Mouse (Mus musculus) midbrain, embryonic 14.5 days (tissue): ENCODE data around the gene Nipal3. TPM values are rescaled to one million over a fixed set of nuclear protein-coding genes. Genes with fewer than 3 reads are reported as not detected.
A peak's percentile ranks its signal among the peaks of the same experiment; 100 is the strongest.

Experiments
- ATAC-seq: fragments of 200-750 bp; cut with Nextera tagmentation; 2 replicates; pipeline ENCODE4 v1.8.0; 2017; ENCODE audit warnings: moderate number of reproducible peaks, moderate library complexity; ENCODE audit not compliant: low FRiP score, low TSS enrichment
- DNase-seq: peaks from one replicate; pipeline ENCODE4 v3.0.0-alpha.2; 2015
- H3K27ac ChIP-seq: fragments of 300-500 bp; sonication (generic); replicated peaks from 2 replicates; pipeline ENCODE4 v1.5.1; 2014; ENCODE audit warnings: mild to moderate bottlenecking, low read depth, low read length, moderate library complexity
- H3K27me3 ChIP-seq: fragments of 300-500 bp; sonication (generic); 2 replicates; pipeline ENCODE4 v1.6.1; 2014; ENCODE audit warnings: low read length, control low read depth, mixed read lengths; ENCODE audit not compliant: control insufficient read depth, insufficient read depth
- H3K36me3 ChIP-seq: fragments of 300-500 bp; sonication (generic); 2 replicates; pipeline ENCODE4 v1.6.1; 2014; ENCODE audit warnings: low read length, control low read depth; ENCODE audit not compliant: control insufficient read depth, insufficient read depth
- H3K4me1 ChIP-seq: fragments of 300-500 bp; sonication (generic); 2 replicates; pipeline ENCODE4 v1.6.1; 2014; ENCODE audit warnings: mild to moderate bottlenecking, antibody characterized with exemption, low read length, control low read depth; ENCODE audit not compliant: control insufficient read depth, insufficient read depth
- H3K4me2 ChIP-seq: fragments of 300-500 bp; sonication (generic); 2 replicates; pipeline ENCODE4 v1.6.1; 2014; ENCODE audit warnings: mild to moderate bottlenecking, low read length, moderate library complexity
- H3K4me3 ChIP-seq: fragments of 300-500 bp; sonication (generic); replicated peaks from 2 replicates; pipeline ENCODE4 v1.5.1; 2014; ENCODE audit warnings: low read depth, low read length
- H3K9ac ChIP-seq: fragments of 300-500 bp; sonication (generic); replicated peaks from 2 replicates; pipeline ENCODE4 v1.6.1; 2014; ENCODE audit warnings: mild to moderate bottlenecking, low read length, moderate library complexity
- H3K9me3 ChIP-seq: fragments of 300-500 bp; sonication (generic); 2 replicates; pipeline ENCODE4 v1.6.1; 2016; ENCODE audit warnings: low read length, control low read depth, mixed read lengths; ENCODE audit not compliant: control insufficient read depth
- WGBS: fragments of 180-500 bp; shearing (Covaris S2); extraction: QIAGEN DNeasy Blood & Tissue Kit; methylation state at CpG from one replicate; pipeline ENCODE4 v1.1.7; 2014; 5-methylcytosine and 5-hydroxymethylcytosine counted together
- polyA plus RNA-seq: library from polyadenylated mRNA; unstranded; fragments of >200 nt; fragmentation: Nextera tagmentation; extraction: Ambion mirVana; gene quantifications from 2 replicates; pipeline ENCODE4 v1.2.1, GENCODE M21; 2014

Gene Nipal3
- polyA plus RNA-seq, 1 experiment from 2014 or later = 7.7 TPM

GRCm38 (mm10) chr4:135513865-135514264 is 19.0 kb upstream of the Nipal3 start:
- Histone ChIP-seq H3K27me3 (no peaks in the 10 kb centered on the region), H3K4me1 (no peaks in the 10 kb centered on the region), H3K9me3 (no peaks in the 10 kb centered on the region), H3K27ac (no peak overlapping the region), H3K4me3 (no peak overlapping the region), H3K9ac (no peak overlapping the region), H3K4me2 (no peak overlapping the region), H3K36me3 (no peaks in the 10 kb centered on the region)
- 74% methylated on average over 7 of the region's 7 CpGs for WGBS
- ATAC-seq (no peak), DNase-seq (no peak)

- Histone ChIP-seq H3K9ac (no peak overlapping the region), H3K4me3 (no peak overlapping the region), H3K9me3 (no peaks in the 10 kb centered on the region), H3K4me2 (no peak overlapping the region), H3K36me3 (no peaks in the 10 kb centered on the region), H3K27me3 (no peaks in the 10 kb centered on the region), H3K27ac (no peak overlapping the region), H3K4me1 (no peaks in the 10 kb centered on the region)
- no peak for DNase-seq
- ATAC-seq = no peak
- WGBS = 62% methylated on average over 12 of the region's 12 CpGs
Observed at GRCm38 (mm10) chr4:135509515-135509914, 14.7 kb upstream of the Nipal3 start.

- ATAC-seq = no peak; the same call in 1 of the 2 replicates
- Histone ChIP-seq H3K4me1 (no peaks in the 10 kb centered on the region), H3K27ac (no peak overlapping the region), H3K9me3 (no peaks in the 10 kb centered on the region), H3K27me3 (no peaks in the 10 kb centered on the region), H3K9ac (no peak overlapping the region), H3K4me2 (peak overlapping the region; percentile 45), H3K36me3 (no peaks in the 10 kb centered on the region), H3K4me3 (no peak overlapping the region)
- peak; percentile 95 for DNase-seq
- 12% methylated on average over 13 of the region's 13 CpGs for WGBS
Observed at GRCm38 (mm10) chr4:135508419-135509039, 13.7 kb upstream of the Nipal3 start.

- peak; percentile 85 for DNase-seq
- no peak for ATAC-seq
- H3K9me3 ChIP-seq = no peaks in the 10 kb centered on the region
- peak overlapping the region; percentile 21 for H3K4me3 ChIP-seq
- no peaks in the 10 kb centered on the region for H3K36me3 ChIP-seq
- no peaks in the 10 kb centered on the region for H3K4me1 ChIP-seq
- H3K4me2 ChIP-seq = peak overlapping the region; percentile 51
- peak overlapping the region; percentile 20; the same call in 1 of the 2 replicates for H3K9ac ChIP-seq
- H3K27ac ChIP-seq = no peak overlapping the region
- no peaks in the 10 kb centered on the region for H3K27me3 ChIP-seq
- WGBS = 15% methylated on average over 22 of the region's 22 CpGs
Observed at GRCm38 (mm10) chr4:135507547-135508350, 12.9 kb upstream of the Nipal3 start.

GRCm38 (mm10) chr4:135505794-135506193 is 11.0 kb upstream of the Nipal3 start:
- no peaks in the 10 kb centered on the region for H3K27me3 ChIP-seq
- no peak overlapping the region for H3K27ac ChIP-seq
- H3K4me3 ChIP-seq = no peak overlapping the region
- 70% methylated on average over 11 of the region's 11 CpGs for WGBS
- H3K4me1 ChIP-seq = no peaks in the 10 kb centered on the region
- H3K4me2 ChIP-seq = no peak overlapping the region
- ATAC-seq = no peak
- no peak overlapping the region for H3K9ac ChIP-seq
- 0 out of 2 replicates have a peak, but pooled peaks cover 2% of the 10 kb centered on the region for H3K9me3 ChIP-seq
- DNase-seq = no peak
- H3K36me3 ChIP-seq = no peaks in the 10 kb centered on the region

- Histone ChIP-seq H3K27me3 (no peaks in the 10 kb centered on the region), H3K4me1 (no peaks in the 10 kb centered on the region), H3K9me3 (0 out of 2 replicates have a peak, but pooled peaks cover 4% of the 10 kb centered on the region), H3K4me2 (no peak overlapping the region), H3K4me3 (no peak overlapping the region), H3K9ac (no peak overlapping the region), H3K36me3 (no peaks in the 10 kb centered on the region), H3K27ac (no peak overlapping the region)
- WGBS = 55% methylated on average over 4 of the region's 4 CpGs
- no peak for ATAC-seq
- DNase-seq = no peak
Observed at GRCm38 (mm10) chr4:135501587-135501986, 6.7 kb upstream of the Nipal3 start.

GRCm38 (mm10) chr4:135499831-135500230 is 5.0 kb upstream of the Nipal3 start:
- H3K27ac ChIP-seq = no peak overlapping the region
- 0 out of 2 replicates have a peak, but pooled peaks cover 4% of the 10 kb centered on the region for H3K9me3 ChIP-seq
- H3K27me3 ChIP-seq = no peaks in the 10 kb centered on the region
- DNase-seq = no peak
- no peak overlapping the region for H3K9ac ChIP-seq
- 0 out of 2 replicates have a peak, but pooled peaks cover 5% of the 10 kb centered on the region for H3K4me1 ChIP-seq
- no peaks in the 10 kb centered on the region for H3K36me3 ChIP-seq
- WGBS = 64% methylated on average over 3 of the region's 3 CpGs
- ATAC-seq = no peak
- no peak overlapping the region for H3K4me2 ChIP-seq
- no peak overlapping the region for H3K4me3 ChIP-seq

- Histone ChIP-seq H3K4me3 (no peak overlapping the region), H3K9ac (no peak overlapping the region), H3K27me3 (no peaks in the 10 kb centered on the region), H3K27ac (no peak overlapping the region), H3K9me3 (0 out of 2 replicates have a peak, but pooled peaks cover 4% of the 10 kb centered on the region), H3K4me1 (peaks cover 10% of the 10 kb centered on the region), H3K4me2 (no peak overlapping the region), H3K36me3 (no peaks in the 10 kb centered on the region)
- no peak for DNase-seq
- WGBS = 87% methylated on average over 6 of the region's 6 CpGs
- no peak for ATAC-seq
Observed at GRCm38 (mm10) chr4:135498136-135498535, 3.3 kb upstream of the Nipal3 start.
